Mouse (Mus musculus) forebrain, embryonic 14.5 days (tissue): ENCODE data around the gene 0610012G03Rik. TPM values are rescaled to one million over a fixed set of nuclear protein-coding genes. Genes with fewer than 3 reads are reported as not detected.

ENCODE experiments used
- ATAC-seq: fragments of 200-750 bp; cut with Nextera tagmentation; 2 replicates; pipeline ENCODE4 v1.8.0; 2017; ENCODE audit warnings: mild to moderate bottlenecking, moderate library complexity
- DNase-seq: peaks from one replicate; pipeline ENCODE4 v3.0.0-alpha.2; 2015; ENCODE audit warnings: low spot score
- H3K27ac ChIP-seq: fragments of 300-500 bp; sonication (generic); 2 replicates; pipeline ENCODE4 v1.5.1; 2014; ENCODE audit warnings: low read depth, mild to moderate bottlenecking, control low read depth, low read length, moderate library complexity
- H3K27me3 ChIP-seq: fragments of 300-500 bp; sonication (generic); replicated peaks from 2 replicates; pipeline ENCODE4 v1.6.1; 2014; ENCODE audit warnings: low read length, control low read depth, mixed read lengths; ENCODE audit not compliant: control insufficient read depth, insufficient read depth
- H3K36me3 ChIP-seq: fragments of 300-500 bp; sonication (generic); 2 replicates; pipeline ENCODE4 v1.6.1; 2014; ENCODE audit warnings: low read length, control low read depth; ENCODE audit not compliant: control insufficient read depth, insufficient read depth
- H3K4me1 ChIP-seq: fragments of 300-500 bp; sonication (generic); 2 replicates; pipeline ENCODE4 v1.6.1; 2014; ENCODE audit warnings: antibody characterized with exemption, low read length, control low read depth; ENCODE audit not compliant: control insufficient read depth, insufficient read depth
- H3K4me2 ChIP-seq: fragments of 300-500 bp; sonication (generic); 2 replicates; pipeline ENCODE4 v1.6.1; 2014; ENCODE audit warnings: mild to moderate bottlenecking, control low read depth, low read length
- H3K4me3 ChIP-seq: fragments of 300-500 bp; sonication (generic); 2 replicates; pipeline ENCODE4 v1.5.1; 2014; ENCODE audit warnings: low read depth, low read length, control low read depth
- H3K9ac ChIP-seq: fragments of 300-500 bp; sonication (generic); 2 replicates; pipeline ENCODE4 v1.6.1; 2014; ENCODE audit warnings: mild to moderate bottlenecking, low read length, control low read depth, moderate library complexity
- H3K9me3 ChIP-seq: fragments of 300-500 bp; sonication (generic); replicated peaks from 2 replicates; pipeline ENCODE4 v1.6.1; 2016; ENCODE audit warnings: low read length, control low read depth, mixed read lengths; ENCODE audit not compliant: control insufficient read depth
- WGBS: fragments of 180-500 bp; shearing (Covaris S2); extraction: QIAGEN DNeasy Blood & Tissue Kit; methylation state at CpG from one replicate; pipeline ENCODE4 v1.1.7; 2014; 5-methylcytosine and 5-hydroxymethylcytosine counted together
- polyA plus RNA-seq: library from polyadenylated mRNA; unstranded; fragments of >200 nt; fragmentation: Nextera tagmentation; extraction: Ambion mirVana; gene quantifications from 2 replicates; pipeline ENCODE4 v1.2.1, GENCODE M21; 2014

The 0610012G03Rik gene
- polyA plus RNA-seq = 127 and 136 TPM in 2 replicates

GRCm38 (mm10) chr16:31948345-31948774 is at the start of gene 0610012G03Rik, which contains the start of gene Ncbp2:
Gene 0610012G03Rik, minus strand, starts transcription at chr16:31948494.
Gene Ncbp2, plus strand, starts transcription at chr16:31948513.
- peak within 1 kb of the TSS; percentile 87 for H3K4me3 ChIP-seq
- ATAC-seq (peak; percentile 93), DNase-seq (peak; percentile 97)
- under 1% methylated on average over 51 of the region's 55 CpGs for WGBS
- peaks cover 18% of the 10 kb centered on the region for H3K4me1 ChIP-seq
- H3K9me3 ChIP-seq = no peaks in the 10 kb centered on the region
- peak within 1 kb of the TSS; percentile 86 for H3K27ac ChIP-seq
- H3K9ac ChIP-seq = peak within 1 kb of the TSS; percentile 90
- H3K27me3 ChIP-seq = no peaks in the 10 kb centered on the region
- peaks cover 16% of the 10 kb centered on the region; the same call in 1 of the 2 replicates for H3K36me3 ChIP-seq
- H3K4me2 ChIP-seq = peak within 1 kb of the TSS; percentile 93

GRCm38 (mm10) chr16:31996371-31996770 is 48.1 kb upstream of the 0610012G03Rik start:
- ATAC-seq = no peak
- no peaks in the 10 kb centered on the region for H3K9me3 ChIP-seq
- 92% methylated on average over 5 of the region's 5 CpGs for WGBS

GRCm38 (mm10) chr16:31993946-31994345 is 45.7 kb upstream of the 0610012G03Rik start:
- no peak overlapping the region for H3K27ac ChIP-seq
- DNase-seq = no peak
- ATAC-seq = no peak
- H3K9me3 ChIP-seq = no peaks in the 10 kb centered on the region
- H3K27me3 ChIP-seq = no peaks in the 10 kb centered on the region
- no peak overlapping the region for H3K4me2 ChIP-seq
- peaks cover 22% of the 10 kb centered on the region for H3K36me3 ChIP-seq
- H3K4me1 ChIP-seq = no peaks in the 10 kb centered on the region
- H3K9ac ChIP-seq = no peak overlapping the region
- H3K4me3 ChIP-seq = no peak overlapping the region

More at GRCm38 (mm10) chr16:31996371-31996770, 48.1 kb upstream of the 0610012G03Rik start:
- no peaks in the 10 kb centered on the region for H3K27me3 ChIP-seq
- no peak overlapping the region for H3K9ac ChIP-seq
- no peak overlapping the region for H3K4me3 ChIP-seq
- no peak overlapping the region for H3K4me2 ChIP-seq
- H3K36me3 ChIP-seq = peaks cover 9% of the 10 kb centered on the region; the same call in 1 of the 2 replicates
- H3K27ac ChIP-seq = no peak overlapping the region
- DNase-seq = no peak
- no peaks in the 10 kb centered on the region; the same call in 1 of the 2 replicates for H3K4me1 ChIP-seq

- H3K27ac ChIP-seq = no peak overlapping the region
- peaks cover 29% of the 10 kb centered on the region for H3K36me3 ChIP-seq
- no peak overlapping the region for H3K4me3 ChIP-seq
- ATAC-seq (no peak), DNase-seq (no peak)
- WGBS = 95% methylated on average over 4 of the region's 4 CpGs
- H3K9me3 ChIP-seq = no peaks in the 10 kb centered on the region
- no peak overlapping the region for H3K9ac ChIP-seq
- H3K4me2 ChIP-seq = no peak overlapping the region
- H3K4me1 ChIP-seq = no peaks in the 10 kb centered on the region
- H3K27me3 ChIP-seq = no peaks in the 10 kb centered on the region
Observed at GRCm38 (mm10) chr16:31993195-31993594, 44.9 kb upstream of the 0610012G03Rik start.

- Histone ChIP-seq H3K9ac (no peak overlapping the region), H3K36me3 (peaks cover 34% of the 10 kb centered on the region), H3K9me3 (no peaks in the 10 kb centered on the region), H3K27me3 (no peaks in the 10 kb centered on the region), H3K4me3 (no peak overlapping the region), H3K4me2 (no peak overlapping the region), H3K27ac (no peak overlapping the region), H3K4me1 (no peaks in the 10 kb centered on the region)
- no peak for ATAC-seq
- no peak for DNase-seq
- 63% methylated on average over 1 of the region's 1 CpGs for WGBS
Observed at GRCm38 (mm10) chr16:31992039-31992438, 43.7 kb upstream of the 0610012G03Rik start.

- Histone ChIP-seq H3K9ac (no peak overlapping the region), H3K4me2 (no peak overlapping the region), H3K4me1 (no peaks in the 10 kb centered on the region), H3K27me3 (no peaks in the 10 kb centered on the region), H3K9me3 (no peaks in the 10 kb centered on the region), H3K4me3 (no peak overlapping the region), H3K36me3 (peaks cover 42% of the 10 kb centered on the region), H3K27ac (no peak overlapping the region)
- DNase-seq (no peak), ATAC-seq (no peak)
- 82% methylated on average over 5 of the region's 5 CpGs for WGBS
Observed at GRCm38 (mm10) chr16:31980946-31981345, 32.7 kb upstream of the 0610012G03Rik start.

GRCm38 (mm10) chr16:31979501-31979900 is 31.2 kb upstream of the 0610012G03Rik start:
- ATAC-seq (no peak), DNase-seq (no peak)
- Histone ChIP-seq H3K4me1 (no peaks in the 10 kb centered on the region), H3K9me3 (no peaks in the 10 kb centered on the region), H3K27ac (no peak overlapping the region), H3K4me2 (no peak overlapping the region), H3K9ac (no peak overlapping the region), H3K4me3 (no peak overlapping the region), H3K27me3 (no peaks in the 10 kb centered on the region), H3K36me3 (peaks cover 43% of the 10 kb centered on the region)
- 95% methylated on average over 3 of the region's 3 CpGs for WGBS

GRCm38 (mm10) chr16:31975258-31975657 is 27.0 kb upstream of the 0610012G03Rik start:
- no peak overlapping the region for H3K4me2 ChIP-seq
- H3K27me3 ChIP-seq = no peaks in the 10 kb centered on the region
- H3K9ac ChIP-seq = no peak overlapping the region
- DNase-seq (no peak), ATAC-seq (no peak)
- no peak overlapping the region for H3K27ac ChIP-seq
- H3K4me3 ChIP-seq = no peak overlapping the region
- H3K4me1 ChIP-seq = no peaks in the 10 kb centered on the region
- 93% methylated on average over 4 of the region's 4 CpGs for WGBS
- H3K9me3 ChIP-seq = no peaks in the 10 kb centered on the region
- H3K36me3 ChIP-seq = peaks cover 51% of the 10 kb centered on the region

- DNase-seq (peak; percentile 49), ATAC-seq (no peak; the same call in 1 of the 2 replicates)
- Histone ChIP-seq H3K36me3 (peaks cover 76% of the 10 kb centered on the region), H3K4me3 (no peak overlapping the region), H3K9ac (no peak overlapping the region), H3K9me3 (no peaks in the 10 kb centered on the region), H3K27ac (peak overlapping the region; percentile 27; the same call in 1 of the 2 replicates), H3K4me1 (no peaks in the 10 kb centered on the region), H3K27me3 (no peaks in the 10 kb centered on the region), H3K4me2 (no peak overlapping the region)
- 77% methylated on average over 7 of the region's 7 CpGs for WGBS
Observed at GRCm38 (mm10) chr16:31963224-31963623, 14.9 kb upstream of the 0610012G03Rik start.
